Mouse (Mus musculus): ENCODE measurements at regions not wholly inside any gene's neighbourhood (a gene's known extent, or its start where the extent isn't known, plus 50 kb on each side); places are given as distances from the start of the nearest gene placed in this dataset.

GRCm38 (mm10) chr8:128296728-128297380, 61.5 kb upstream of the Nrp1 start:
- no peak for DNase-seq (ENCODE audit: low read depth, low spot score)
- Histone ChIP-seq H3K4me1 (ENCODE audit: control insufficient read depth in 1 of 2, insufficient read depth in 2 of 2, low read length in 2 of 2) (no peaks in the 10 kb centered on the region), H3K79me2 (ENCODE audit: control insufficient read depth, insufficient read depth, low read length, poor library complexity) (no peaks in the 10 kb centered on the region), H3K27me3 (ENCODE audit: control insufficient read depth in 1 of 2, insufficient read depth in 2 of 2, low read length in 2 of 2) (no peaks in the 10 kb centered on the region), H3K36me3 (ENCODE audit: control insufficient read depth in 1 of 2, insufficient read depth in 2 of 2, low read length in 2 of 2) (no peaks in the 10 kb centered on the region), H3K27ac (ENCODE audit: control insufficient read depth, low read depth, low read length) (no peak overlapping the region), H3K9ac (ENCODE audit: control insufficient read depth, low read depth, low read length, poor library complexity, severe bottlenecking) (no peak overlapping the region), H3K9me3 (replicated peaks; ENCODE audit: insufficient read depth, low read length) (no peaks in the 10 kb centered on the region), H3K4me3 (ENCODE audit: control insufficient read depth in 1 of 2, insufficient read depth in 1 of 2, low read depth in 2 of 2, low read length in 2 of 2) (no peak overlapping the region)
- no peak for TF ChIP-seq MEF2A (IDR thresholded peaks at IDR 0.05; ENCODE audit: extremely low read depth, insufficient replicate concordance, low read depth, low read length, poor library complexity, severe bottlenecking)
- TF ChIP-seq USF2 (IDR thresholded peaks at IDR 0.05; ENCODE audit: borderline replicate concordance in 1 of 2, insufficient read depth in 1 of 2, low read depth in 1 of 2, low read length in 2 of 2), result no peak
- TF ChIP-seq EP300 (IDR thresholded peaks at IDR 0.05; ENCODE audit: low read depth in 1 of 2, low read length in 2 of 2), result no peak
- TF ChIP-seq POLR2AphosphoS2 (IDR thresholded peaks at IDR 0.05; ENCODE audit: low read length), result no peak
- no peak for TF ChIP-seq CHD1 (IDR thresholded peaks at IDR 0.05; ENCODE audit: low read depth, low read length)

GRCm38 (mm10) chr8:128302322-128302721, 56.1 kb upstream of the Nrp1 start:
- TF ChIP-seq USF2 (IDR thresholded peaks at IDR 0.05; ENCODE audit: borderline replicate concordance in 1 of 2, insufficient read depth in 1 of 2, low read depth in 1 of 2, low read length in 2 of 2), result no peak
- TF ChIP-seq POLR2A (IDR thresholded peaks at IDR 0.05; ENCODE audit: control insufficient read depth in 1 of 2, insufficient read depth in 1 of 2, low read depth in 1 of 2, low read length in 2 of 2, poor library complexity in 1 of 2), result no peak
- TF ChIP-seq UBTF (IDR thresholded peaks at IDR 0.05; ENCODE audit: borderline replicate concordance, insufficient read depth, low read depth, low read length), result no peak
- no peak for TF ChIP-seq ZKSCAN1 (IDR thresholded peaks at IDR 0.05; ENCODE audit: low read depth, low read length)
- no peak for TF ChIP-seq MAZ (IDR thresholded peaks at IDR 0.05; ENCODE audit: low read depth, low read length)
- TF ChIP-seq CHD1 (IDR thresholded peaks at IDR 0.05; ENCODE audit: low read depth, low read length), result no peak
- no peak for TF ChIP-seq NRF1 (IDR thresholded peaks at IDR 0.05; ENCODE audit: insufficient read depth, low read depth, low read length, poor library complexity, severe bottlenecking)
- no peak for TF ChIP-seq TAL1 (IDR thresholded peaks at IDR 0.05; ENCODE audit: low read length)
- no peak for TF ChIP-seq HCFC1 (IDR thresholded peaks at IDR 0.05; ENCODE audit: low read depth, low read length)
- no peak for TF ChIP-seq E2F4 (IDR thresholded peaks at IDR 0.05; ENCODE audit: borderline replicate concordance, low read depth, low read length)
- no peak for TF ChIP-seq ZMIZ1 (IDR thresholded peaks at IDR 0.05; ENCODE audit: low read depth, low read length)
- TF ChIP-seq POLR2AphosphoS5 (IDR thresholded peaks at IDR 0.05; ENCODE audit: borderline replicate concordance, low read depth, low read length), result no peak
- no peak for TF ChIP-seq MEF2A (IDR thresholded peaks at IDR 0.05; ENCODE audit: extremely low read depth, insufficient replicate concordance, low read depth, low read length, poor library complexity, severe bottlenecking)
- Histone ChIP-seq H3K9me3 (replicated peaks; ENCODE audit: insufficient read depth, low read length) (no peaks in the 10 kb centered on the region), H3K4me3 (ENCODE audit: control insufficient read depth in 1 of 2, insufficient read depth in 1 of 2, low read depth in 2 of 2, low read length in 2 of 2) (no peak overlapping the region), H3K27me3 (ENCODE audit: control insufficient read depth in 1 of 2, insufficient read depth in 2 of 2, low read length in 2 of 2) (no peaks in the 10 kb centered on the region), H3K9ac (ENCODE audit: control insufficient read depth, low read depth, low read length, poor library complexity, severe bottlenecking) (no peak overlapping the region), H3K36me3 (ENCODE audit: control insufficient read depth in 1 of 2, insufficient read depth in 2 of 2, low read length in 2 of 2) (no peaks in the 10 kb centered on the region), H3K4me1 (ENCODE audit: control insufficient read depth in 1 of 2, insufficient read depth in 2 of 2, low read length in 2 of 2) (no peaks in the 10 kb centered on the region), H3K79me2 (ENCODE audit: control insufficient read depth, insufficient read depth, low read length, poor library complexity) (no peaks in the 10 kb centered on the region), H3K27ac (ENCODE audit: control insufficient read depth, low read depth, low read length) (no peak overlapping the region)
- peak; percentile 5 for DNase-seq (ENCODE audit: low read depth, low spot score)
